Mouse (Mus musculus): ENCODE results near the gene Mkrn1. TPM values are rescaled to one million over a fixed set of nuclear protein-coding genes. Genes with fewer than 3 reads are reported as not detected.
"Not testable (repeated sequence)": the region's sequence is repeated elsewhere in the genome, so short reads cannot be mapped to it uniquely, and the experiment has no call there.

The Mkrn1 gene
- polyA plus RNA-seq, 1 experiment, result 34.7 TPM

DNA sequence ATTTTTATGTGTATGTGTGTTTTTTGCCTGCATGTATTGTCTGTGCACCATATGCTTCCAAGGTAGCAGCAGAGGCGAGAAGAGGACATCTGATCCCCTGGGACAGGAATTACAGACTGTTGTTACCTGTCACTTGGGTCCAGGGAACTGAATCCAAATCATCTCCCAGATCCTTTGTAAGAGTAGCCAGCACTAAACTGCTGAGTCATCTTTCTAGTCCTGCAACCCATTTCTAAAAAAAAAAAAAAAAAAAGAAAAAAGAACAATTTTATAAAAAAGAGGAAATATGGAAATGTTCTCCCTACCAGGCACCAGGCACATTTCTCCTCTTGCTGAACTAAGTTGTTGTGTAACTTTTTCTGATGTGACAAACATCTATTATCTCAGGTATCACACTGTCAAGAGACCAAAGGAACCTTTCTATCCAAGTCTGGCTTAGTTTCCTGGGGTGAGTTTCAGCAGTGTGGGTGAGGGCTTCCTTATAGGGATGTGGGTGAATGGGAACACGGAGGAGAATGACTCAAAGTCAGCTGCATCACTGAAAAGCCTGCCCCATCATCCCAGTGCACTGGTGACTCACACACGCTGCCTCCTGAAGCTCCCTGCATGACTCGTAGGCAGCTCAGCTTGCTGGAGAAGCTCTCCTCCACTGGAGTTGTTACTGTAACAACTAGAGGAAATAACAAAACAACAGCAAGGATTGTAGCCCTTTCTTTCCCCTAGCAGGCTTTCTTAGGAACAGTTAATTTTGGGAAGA lies 27.3 kb upstream of the Mkrn1 start:
- TF ChIP-seq MYOD1 (IDR thresholded peaks at IDR 0.05; ENCODE audit: control insufficient read depth in 1 of 3, insufficient read length in 2 of 3, low read depth in 2 of 3) (peak in 1 of 3 experiments; percentile 8), POLR2A (IDR thresholded peaks at IDR 0.05; ENCODE audit: insufficient read length, low read depth) (no peak)
- no peak overlapping the region for H3ac ChIP-seq (ENCODE audit: control insufficient read depth, insufficient read length)
- no peak overlapping the region for H3K4me3 ChIP-seq
- no peaks in the 10 kb centered on the region for H3K36me3 ChIP-seq (ENCODE audit: control insufficient read depth, insufficient read depth)
- H3K27me3 ChIP-seq (ENCODE audit: control insufficient read depth, insufficient read depth, insufficient read length), result no peaks in the 10 kb centered on the region
- H3K4me2 ChIP-seq (ENCODE audit: low read depth), result peak overlapping the region; percentile 41
- no peaks in the 10 kb centered on the region for H3K79me2 ChIP-seq (ENCODE audit: control insufficient read depth, insufficient read depth)

DNA sequence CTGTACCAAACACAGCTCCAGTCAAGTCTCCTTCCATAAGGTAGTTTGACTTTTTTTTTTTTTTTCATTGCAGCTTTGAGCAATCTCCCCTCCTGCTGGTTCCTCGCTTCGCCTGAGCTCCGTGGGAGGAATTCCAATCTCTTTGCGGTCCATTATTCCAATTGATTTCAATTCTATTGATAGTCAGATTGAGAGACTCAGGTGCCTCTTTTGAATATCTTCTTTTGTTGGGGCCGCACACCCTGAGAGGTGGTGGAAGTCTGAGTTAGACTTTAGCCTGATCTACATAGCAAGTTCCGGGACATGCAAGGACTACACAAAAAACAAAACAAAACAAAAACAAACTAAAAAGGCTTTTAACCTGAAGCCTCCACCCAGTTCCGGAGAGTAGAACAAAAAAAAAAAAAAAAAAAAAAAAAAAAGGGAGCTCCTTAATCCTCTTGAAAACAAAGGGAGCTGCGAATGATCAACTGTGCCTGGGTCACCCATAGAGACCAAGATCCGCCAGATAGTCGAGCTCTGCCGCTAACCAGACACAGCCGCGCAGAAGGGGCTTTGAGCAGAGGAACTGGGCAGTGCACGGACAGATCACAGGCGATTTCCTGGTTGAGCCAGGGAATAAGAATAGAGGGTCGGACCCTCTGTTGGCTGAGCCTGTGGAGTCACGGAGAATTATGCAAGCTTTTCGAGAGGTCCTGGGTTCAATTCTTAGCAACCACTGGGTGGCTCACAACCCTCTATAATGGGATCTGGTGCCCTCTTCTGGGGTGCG lies 25.7 kb upstream of the Mkrn1 start:
- H3K4me3 ChIP-seq, result no peak overlapping the region
- no peaks in the 10 kb centered on the region for H3K27me3 ChIP-seq (ENCODE audit: control insufficient read depth, insufficient read depth, insufficient read length)
- no peaks in the 10 kb centered on the region for H3K36me3 ChIP-seq (ENCODE audit: control insufficient read depth, insufficient read depth)
- H3K79me2 ChIP-seq (ENCODE audit: control insufficient read depth, insufficient read depth), result no peaks in the 10 kb centered on the region
- TF ChIP-seq REST (IDR thresholded peaks at IDR 0.05; ENCODE audit: insufficient read depth, insufficient read length), result no peak
- TF ChIP-seq TCF3 (IDR thresholded peaks at IDR 0.05; ENCODE audit: insufficient read length, low read depth), result no peak
- TF ChIP-seq E2F4 (IDR thresholded peaks at IDR 0.05; ENCODE audit: insufficient read depth), result no peak
- no peak for TF ChIP-seq MAX (IDR thresholded peaks at IDR 0.05; ENCODE audit: low read depth)
- TF ChIP-seq USF1 (IDR thresholded peaks at IDR 0.05; ENCODE audit: low read depth), result no peak
- TF ChIP-seq POLR2A (IDR thresholded peaks at IDR 0.05; ENCODE audit: insufficient read length, low read depth), result no peak
- no peak for TF ChIP-seq MYOG (IDR thresholded peaks at IDR 0.05; ENCODE audit: control insufficient read depth in 1 of 3, insufficient read depth in 1 of 3, insufficient read length in 2 of 3, low read depth in 2 of 3)
- no peak for TF ChIP-seq POLR2AphosphoS2 (IDR thresholded peaks at IDR 0.05; ENCODE audit: insufficient read length, low read depth)
- TF ChIP-seq MYOD1 (IDR thresholded peaks at IDR 0.05; ENCODE audit: control insufficient read depth in 1 of 3, insufficient read length in 2 of 3, low read depth in 2 of 3), result no peak
- no peak for TF ChIP-seq CEBPB (IDR thresholded peaks at IDR 0.05; ENCODE audit: insufficient read depth, poor library complexity, severe bottlenecking)
- TF ChIP-seq SRF (IDR thresholded peaks at IDR 0.05; ENCODE audit: control insufficient read depth, insufficient read length, low read depth), result no peak
- TF ChIP-seq TCF12 (IDR thresholded peaks at IDR 0.05; ENCODE audit: insufficient read depth, poor library complexity, severe bottlenecking), result no peak
- no peak overlapping the region for H3ac ChIP-seq (ENCODE audit: control insufficient read depth, insufficient read length)
- no peak overlapping the region for H3K4me2 ChIP-seq (ENCODE audit: low read depth)

DNA sequence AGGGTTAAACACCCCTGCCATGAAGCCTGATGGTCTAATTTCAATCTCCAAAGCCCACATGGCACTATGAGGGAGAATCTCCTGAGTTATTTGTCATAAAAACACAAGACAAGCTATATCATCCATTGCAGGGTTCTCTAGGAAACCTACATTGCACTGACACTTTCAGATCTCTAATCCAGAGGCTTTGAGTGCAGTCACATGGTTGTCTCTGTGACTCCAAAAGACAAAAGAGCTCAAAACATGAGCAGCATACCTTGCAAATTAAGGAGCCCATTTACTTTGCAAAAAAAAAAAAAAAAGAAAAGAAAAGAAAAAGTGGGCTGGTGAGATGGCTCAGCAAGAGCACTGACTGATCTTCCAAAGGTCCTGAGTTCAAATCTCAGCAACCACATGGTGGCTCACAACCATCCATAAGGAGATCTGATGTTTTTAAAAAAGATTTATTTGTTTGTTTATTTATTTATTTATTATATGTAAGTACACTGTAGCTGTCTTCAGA lies 22.6 kb upstream of the Mkrn1 start:
- Histone ChIP-seq H3K27me3 (ENCODE audit: control insufficient read depth, insufficient read depth, insufficient read length) (no peaks in the 10 kb centered on the region), H3ac (ENCODE audit: control insufficient read depth, insufficient read length) (no peak overlapping the region), H3K36me3 (ENCODE audit: control insufficient read depth, insufficient read depth) (no peaks in the 10 kb centered on the region), H3K79me2 (ENCODE audit: control insufficient read depth, insufficient read depth) (no peaks in the 10 kb centered on the region), H3K4me2 (ENCODE audit: low read depth) (no peak overlapping the region), H3K4me3 (no peak overlapping the region)
- TF ChIP-seq USF1 (IDR thresholded peaks at IDR 0.05; ENCODE audit: low read depth) (no peak), POLR2A (IDR thresholded peaks at IDR 0.05; ENCODE audit: insufficient read length, low read depth) (no peak), REST (IDR thresholded peaks at IDR 0.05; ENCODE audit: insufficient read depth, insufficient read length) (no peak), SRF (IDR thresholded peaks at IDR 0.05; ENCODE audit: control insufficient read depth, insufficient read length, low read depth) (no peak), E2F4 (IDR thresholded peaks at IDR 0.05; ENCODE audit: insufficient read depth) (no peak), MYOD1 (IDR thresholded peaks at IDR 0.05; ENCODE audit: control insufficient read depth in 1 of 3, insufficient read length in 2 of 3, low read depth in 2 of 3) (no peak), MAX (IDR thresholded peaks at IDR 0.05; ENCODE audit: low read depth) (no peak), TCF12 (IDR thresholded peaks at IDR 0.05; ENCODE audit: insufficient read depth, poor library complexity, severe bottlenecking) (no peak), POLR2AphosphoS2 (IDR thresholded peaks at IDR 0.05; ENCODE audit: insufficient read length, low read depth) (no peak), MYOG (IDR thresholded peaks at IDR 0.05; ENCODE audit: control insufficient read depth in 1 of 3, insufficient read depth in 1 of 3, insufficient read length in 2 of 3, low read depth in 2 of 3) (no peak), CEBPB (IDR thresholded peaks at IDR 0.05; ENCODE audit: insufficient read depth, poor library complexity, severe bottlenecking) (no peak), TCF3 (IDR thresholded peaks at IDR 0.05; ENCODE audit: insufficient read length, low read depth) (no peak)

DNA sequence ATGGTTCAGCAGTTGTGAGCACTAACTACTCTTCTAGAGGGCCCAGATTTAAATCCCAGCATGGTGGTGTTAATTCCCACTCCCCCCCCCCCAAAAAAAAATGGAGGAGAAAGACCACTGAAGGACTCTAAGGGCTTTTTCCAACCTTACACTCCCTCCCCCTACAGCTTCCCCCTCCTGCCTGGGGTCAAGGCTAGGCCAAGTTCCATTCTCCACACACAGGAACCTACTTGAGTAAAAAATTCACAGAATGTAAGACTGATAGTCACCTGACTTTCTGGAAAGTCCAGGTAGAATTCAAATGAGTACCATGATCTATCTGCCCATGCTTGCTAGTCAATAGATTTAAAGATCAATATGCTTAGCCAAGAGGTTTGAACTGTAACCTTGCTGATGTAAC lies 19.9 kb upstream of the Mkrn1 start:
- Histone ChIP-seq H3K79me2 (ENCODE audit: control insufficient read depth, insufficient read depth) (no peaks in the 10 kb centered on the region), H3K4me3 (no peak overlapping the region), H3K4me2 (ENCODE audit: low read depth) (no peak overlapping the region), H3K36me3 (ENCODE audit: control insufficient read depth, insufficient read depth) (no peaks in the 10 kb centered on the region), H3ac (ENCODE audit: control insufficient read depth, insufficient read length) (no peak overlapping the region), H3K27me3 (ENCODE audit: control insufficient read depth, insufficient read depth, insufficient read length) (no peaks in the 10 kb centered on the region)
- TF ChIP-seq E2F4 (IDR thresholded peaks at IDR 0.05; ENCODE audit: insufficient read depth) (no peak), TCF3 (IDR thresholded peaks at IDR 0.05; ENCODE audit: insufficient read length, low read depth) (no peak), TCF12 (IDR thresholded peaks at IDR 0.05; ENCODE audit: insufficient read depth, poor library complexity, severe bottlenecking) (no peak), REST (IDR thresholded peaks at IDR 0.05; ENCODE audit: insufficient read depth, insufficient read length) (no peak)

DNA sequence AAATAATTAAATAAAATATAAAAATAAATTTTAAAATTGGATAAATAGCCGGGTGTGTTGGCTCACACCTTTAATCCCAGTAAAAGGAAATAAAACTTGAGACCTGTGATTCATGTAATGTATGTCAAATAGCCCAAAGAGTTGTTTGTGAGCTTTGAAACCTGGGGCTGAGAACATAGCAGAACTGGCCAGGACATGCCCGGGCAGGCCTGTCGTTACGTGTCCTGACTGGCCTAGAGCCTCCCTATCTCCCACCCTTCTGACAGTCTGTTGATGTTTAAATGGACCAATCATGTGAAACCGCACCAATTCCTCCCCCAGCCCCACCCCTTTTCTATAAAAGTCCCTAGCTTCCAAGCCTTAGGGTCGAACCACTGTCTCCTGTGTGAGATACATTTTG lies 17.3 kb upstream of the Mkrn1 start:
- not testable (repeated sequence) for H3ac ChIP-seq (ENCODE audit: control insufficient read depth, insufficient read length); H3K27me3 ChIP-seq (ENCODE audit: control insufficient read depth, insufficient read depth, insufficient read length); H3K4me3 ChIP-seq; H3K4me2 ChIP-seq (ENCODE audit: low read depth); H3K36me3 ChIP-seq (ENCODE audit: control insufficient read depth, insufficient read depth); H3K79me2 ChIP-seq (ENCODE audit: control insufficient read depth, insufficient read depth)
